Mouse (Mus musculus): ENCODE results near the gene Gstp1. TPM values are rescaled to one million over a fixed set of nuclear protein-coding genes. Genes with fewer than 3 reads are reported as not detected.
A peak's percentile ranks its signal among the peaks of the same experiment; 100 is the strongest.

The Gstp1 gene
- 686 and 745 TPM in 2 replicates for polyA plus RNA-seq (2012; rRNA removed)

GRCm38 (mm10) chr19:4037788-4038232 is at the start of gene Gstp1:
Gstp1 (minus strand) TSS chr19:4037985.
- under 1% methylated on average over 26 of the region's 26 CpGs for WGBS
- DNase-seq = peak; percentile 93
- Histone ChIP-seq H3K4me1 (ENCODE audit: control insufficient read depth, insufficient read depth, low read length) (peaks cover 10% of the 10 kb centered on the region; the same call in 1 of the 2 replicates), H3K27me3 (replicated peaks; ENCODE audit: control insufficient read depth, insufficient read depth, low read length) (no peaks in the 10 kb centered on the region), H3K36me3 (ENCODE audit: control insufficient read depth, insufficient read depth, low read length) (no peaks in the 10 kb centered on the region), H3K27ac (ENCODE audit: insufficient read depth, low read depth, low read length) (peak within 1 kb of the TSS; percentile 84), H3K4me3 (ENCODE audit: insufficient read depth, low read depth, low read length) (peak within 1 kb of the TSS; percentile 91)
- 0 out of 2 replicates have a peak, but pooled peaks have one; percentile 16 for TF ChIP-seq CTCF (conservative IDR thresholded peaks at IDR 0.05; ENCODE audit: insufficient read depth, insufficient read length, low read depth, low read length)
- TF ChIP-seq POLR2A (IDR thresholded peaks at IDR 0.05; ENCODE audit: low read depth, low read length) = peak; percentile 74

- Histone ChIP-seq H3K4me3 (ENCODE audit: insufficient read depth, low read depth, low read length) (no peak overlapping the region), H3K27me3 (replicated peaks; ENCODE audit: control insufficient read depth, insufficient read depth, low read length) (no peaks in the 10 kb centered on the region), H3K4me1 (ENCODE audit: control insufficient read depth, insufficient read depth, low read length) (no peaks in the 10 kb centered on the region), H3K36me3 (ENCODE audit: control insufficient read depth, insufficient read depth, low read length) (no peaks in the 10 kb centered on the region), H3K27ac (ENCODE audit: insufficient read depth, low read depth, low read length) (no peak overlapping the region)
- WGBS = 81% methylated on average over 5 of the region's 5 CpGs
- DNase-seq = no peak
- TF ChIP-seq CTCF (conservative IDR thresholded peaks at IDR 0.05; ENCODE audit: insufficient read depth, insufficient read length, low read depth, low read length) (no peak), POLR2A (IDR thresholded peaks at IDR 0.05; ENCODE audit: low read depth, low read length) (no peak)
Measured at GRCm38 (mm10) chr19:4087090-4087489, 49.3 kb upstream of the Gstp1 start.

DNA sequence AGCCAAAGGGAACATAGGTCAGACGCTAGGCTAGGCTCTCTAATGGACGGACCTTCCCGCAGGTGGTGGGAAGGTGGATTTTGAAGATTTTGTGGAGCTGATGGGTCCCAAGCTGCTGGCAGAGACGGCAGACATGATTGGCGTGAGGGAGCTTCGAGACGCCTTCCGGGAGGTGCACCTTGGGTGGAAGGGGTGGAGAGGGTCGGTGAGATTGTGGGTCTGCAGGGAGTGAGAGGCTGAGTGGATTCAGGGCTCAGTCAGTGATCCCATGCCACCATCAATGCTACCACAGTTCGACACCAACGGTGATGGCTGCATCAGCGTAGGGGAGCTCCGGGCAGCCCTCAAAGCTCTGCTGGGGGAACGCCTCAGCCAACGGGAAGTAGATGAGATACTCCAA is 48.4 kb upstream of the Gstp1 start:
- 89% methylated on average over 15 of the region's 15 CpGs for WGBS
- TF ChIP-seq CTCF (conservative IDR thresholded peaks at IDR 0.05; ENCODE audit: insufficient read depth, insufficient read length, low read depth, low read length) (no peak), POLR2A (IDR thresholded peaks at IDR 0.05; ENCODE audit: low read depth, low read length) (no peak)
- H3K4me3 ChIP-seq (ENCODE audit: insufficient read depth, low read depth, low read length) = no peak overlapping the region
- no peaks in the 10 kb centered on the region for H3K36me3 ChIP-seq (ENCODE audit: control insufficient read depth, insufficient read depth, low read length)
- no peaks in the 10 kb centered on the region; the same call in 1 of the 2 replicates for H3K4me1 ChIP-seq (ENCODE audit: control insufficient read depth, insufficient read depth, low read length)
- H3K27ac ChIP-seq (ENCODE audit: insufficient read depth, low read depth, low read length) = no peak overlapping the region
- no peaks in the 10 kb centered on the region for H3K27me3 ChIP-seq (replicated peaks; ENCODE audit: control insufficient read depth, insufficient read depth, low read length)
- DNase-seq = no peak

GRCm38 (mm10) chr19:4084984-4085383 is 47.2 kb upstream of the Gstp1 start:
- no peak overlapping the region for H3K4me3 ChIP-seq (ENCODE audit: insufficient read depth, low read depth, low read length)
- 94% methylated on average over 1 of the region's 1 CpGs for WGBS
- TF ChIP-seq POLR2A (IDR thresholded peaks at IDR 0.05; ENCODE audit: low read depth, low read length) (no peak), CTCF (conservative IDR thresholded peaks at IDR 0.05; ENCODE audit: insufficient read depth, insufficient read length, low read depth, low read length) (peak; percentile 81)
- H3K36me3 ChIP-seq (ENCODE audit: control insufficient read depth, insufficient read depth, low read length) = no peaks in the 10 kb centered on the region
- H3K27me3 ChIP-seq (replicated peaks; ENCODE audit: control insufficient read depth, insufficient read depth, low read length) = no peaks in the 10 kb centered on the region
- no peaks in the 10 kb centered on the region; the same call in 1 of the 2 replicates for H3K4me1 ChIP-seq (ENCODE audit: control insufficient read depth, insufficient read depth, low read length)
- DNase-seq = peak; percentile 69
- no peak overlapping the region for H3K27ac ChIP-seq (ENCODE audit: insufficient read depth, low read depth, low read length)

GRCm38 (mm10) chr19:4083826-4084225 is 46.0 kb upstream of the Gstp1 start:
- no peak overlapping the region for H3K4me3 ChIP-seq (ENCODE audit: insufficient read depth, low read depth, low read length)
- H3K27me3 ChIP-seq (replicated peaks; ENCODE audit: control insufficient read depth, insufficient read depth, low read length) = no peaks in the 10 kb centered on the region
- H3K27ac ChIP-seq (ENCODE audit: insufficient read depth, low read depth, low read length) = no peak overlapping the region
- no peaks in the 10 kb centered on the region for H3K36me3 ChIP-seq (ENCODE audit: control insufficient read depth, insufficient read depth, low read length)
- no peak for TF ChIP-seq POLR2A (IDR thresholded peaks at IDR 0.05; ENCODE audit: low read depth, low read length)
- TF ChIP-seq CTCF (conservative IDR thresholded peaks at IDR 0.05; ENCODE audit: insufficient read depth, insufficient read length, low read depth, low read length) = no peak
- no peaks in the 10 kb centered on the region; the same call in 1 of the 2 replicates for H3K4me1 ChIP-seq (ENCODE audit: control insufficient read depth, insufficient read depth, low read length)
- 63% methylated on average over 8 of the region's 8 CpGs for WGBS
- no peak for DNase-seq

DNA sequence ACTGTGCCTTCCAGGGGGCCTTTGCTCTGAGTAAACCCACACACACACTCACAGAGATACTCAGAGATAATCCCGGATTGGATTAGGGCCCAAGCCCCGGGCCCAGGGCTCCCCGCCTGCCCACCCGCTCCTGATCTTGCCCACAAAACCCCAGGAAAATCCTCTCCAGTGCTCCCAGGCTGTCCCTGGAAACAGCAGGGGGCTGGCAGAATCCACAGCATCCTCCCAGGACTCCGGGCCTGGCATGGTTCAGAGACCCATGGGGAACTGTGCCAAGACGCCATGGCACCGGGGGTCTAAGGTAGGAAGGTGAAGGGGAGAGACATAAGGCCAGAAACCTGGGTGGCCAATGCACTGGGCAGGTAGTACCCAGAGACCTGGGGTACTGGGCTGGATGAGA is 45.5 kb upstream of the Gstp1 start:
- no peak overlapping the region for H3K4me3 ChIP-seq (ENCODE audit: insufficient read depth, low read depth, low read length)
- no peaks in the 10 kb centered on the region; the same call in 1 of the 2 replicates for H3K4me1 ChIP-seq (ENCODE audit: control insufficient read depth, insufficient read depth, low read length)
- DNase-seq = no peak
- no peaks in the 10 kb centered on the region for H3K36me3 ChIP-seq (ENCODE audit: control insufficient read depth, insufficient read depth, low read length)
- H3K27ac ChIP-seq (ENCODE audit: insufficient read depth, low read depth, low read length) = no peak overlapping the region
- no peak for TF ChIP-seq POLR2A (IDR thresholded peaks at IDR 0.05; ENCODE audit: low read depth, low read length)
- TF ChIP-seq CTCF (conservative IDR thresholded peaks at IDR 0.05; ENCODE audit: insufficient read depth, insufficient read length, low read depth, low read length) = no peak
- no peaks in the 10 kb centered on the region for H3K27me3 ChIP-seq (replicated peaks; ENCODE audit: control insufficient read depth, insufficient read depth, low read length)
- 89% methylated on average over 7 of the region's 7 CpGs for WGBS

- WGBS = 90% methylated on average over 11 of the region's 11 CpGs
- H3K36me3 ChIP-seq (ENCODE audit: control insufficient read depth, insufficient read depth, low read length) = no peaks in the 10 kb centered on the region
- H3K4me3 ChIP-seq (ENCODE audit: insufficient read depth, low read depth, low read length) = no peak overlapping the region
- no peak for DNase-seq
- H3K27ac ChIP-seq (ENCODE audit: insufficient read depth, low read depth, low read length) = no peak overlapping the region
- no peaks in the 10 kb centered on the region; the same call in 1 of the 2 replicates for H3K4me1 ChIP-seq (ENCODE audit: control insufficient read depth, insufficient read depth, low read length)
- no peak for TF ChIP-seq POLR2A (IDR thresholded peaks at IDR 0.05; ENCODE audit: low read depth, low read length)
- no peak for TF ChIP-seq CTCF (conservative IDR thresholded peaks at IDR 0.05; ENCODE audit: insufficient read depth, insufficient read length, low read depth, low read length)
- H3K27me3 ChIP-seq (replicated peaks; ENCODE audit: control insufficient read depth, insufficient read depth, low read length) = no peaks in the 10 kb centered on the region
Measured at GRCm38 (mm10) chr19:4082219-4082965, 44.6 kb upstream of the Gstp1 start.

Data from kidney, adult 2 months (tissue).